Mouse (Mus musculus): Measurements from ENCODE around the gene Donson.
A peak's percentile ranks its signal among the peaks of the same experiment; 100 is the strongest.

The Donson gene

GRCm38 (mm10) chr16:91640171-91640570, 48.4 kb downstream of the Donson start:
- no peak for DNase-seq (ENCODE audit: low spot score)

- no peak for DNase-seq (ENCODE audit: low spot score)
These were observed 48.9 kb downstream of the Donson start for GRCm38 (mm10) chr16:91639636-91640035.

- peak; percentile 52 for DNase-seq (ENCODE audit: low spot score)
These were observed 49.4 kb downstream of the Donson start for GRCm38 (mm10) chr16:91639161-91639560.

GRCm38 (mm10) chr16:91633641-91634040, 54.9 kb downstream of the Donson start:
- no peak for DNase-seq (ENCODE audit: low spot score)

GRCm38 (mm10) chr16:91632940-91633339, 55.6 kb downstream of the Donson start:
- no peak for DNase-seq (ENCODE audit: low spot score)

- peak; percentile 43 for DNase-seq (ENCODE audit: low spot score)
These were observed 56.1 kb downstream of the Donson start for GRCm38 (mm10) chr16:91632439-91632838.

- no peak for DNase-seq (ENCODE audit: low spot score)
These were observed 58.0 kb downstream of the Donson start for GRCm38 (mm10) chr16:91630584-91630983.

GRCm38 (mm10) chr16:91629749-91630148, 58.8 kb downstream of the Donson start:
- DNase-seq (ENCODE audit: low spot score) = no peak

- DNase-seq (ENCODE audit: low spot score) = no peak
These were observed 59.9 kb downstream of the Donson start for GRCm38 (mm10) chr16:91628673-91629072.

- no peak for DNase-seq (ENCODE audit: low spot score)
These were observed 60.7 kb downstream of the Donson start for GRCm38 (mm10) chr16:91627831-91628230.

Measured in ovary, postnatal 36 days (tissue).